Mouse (Mus musculus): ENCODE data around the gene Tdo2. TPM values are rescaled to one million over a fixed set of nuclear protein-coding genes. Genes with fewer than 3 reads are reported as not detected.

The Tdo2 gene
- total RNA-seq, 2 experiments from 2014 or later, result 29.6 to 65.4 TPM

GRCm38 (mm10) chr3:81943097-81943496 is 32.9 kb downstream of the Tdo2 start:
- no peak for DNase-seq

- no peak for DNase-seq
Observed at GRCm38 (mm10) chr3:81942341-81942740, 33.7 kb downstream of the Tdo2 start.

- peak; percentile 34 for DNase-seq
Observed at GRCm38 (mm10) chr3:81938924-81939323, 37.1 kb downstream of the Tdo2 start.

- DNase-seq, result no peak
Observed at GRCm38 (mm10) chr3:81933348-81933747, 42.7 kb downstream of the Tdo2 start.

- DNase-seq, result peak; percentile 93
Observed at GRCm38 (mm10) chr3:81932141-81933101, 43.6 kb downstream of the Tdo2 start, which contains the start of gene Ctso. Gene Ctso (plus strand): TSS chr3:81932601.

GRCm38 (mm10) chr3:81931695-81932094 is 44.3 kb downstream of the Tdo2 start:
- no peak for DNase-seq

- no peak for DNase-seq
Observed at GRCm38 (mm10) chr3:81929073-81929472, 46.9 kb downstream of the Tdo2 start.

GRCm38 (mm10) chr3:81926764-81927325 is 49.2 kb downstream of the Tdo2 start:
- no peak for DNase-seq

GRCm38 (mm10) chr3:81925856-81926255 is 50.1 kb downstream of the Tdo2 start:
- no peak for DNase-seq

GRCm38 (mm10) chr3:81924931-81925330 is 51.1 kb downstream of the Tdo2 start:
- DNase-seq, result peak; percentile 59

- DNase-seq, result no peak
Observed at GRCm38 (mm10) chr3:81922910-81923309, 53.1 kb downstream of the Tdo2 start.

- no peak for DNase-seq
Observed at GRCm38 (mm10) chr3:81919681-81920080, 56.3 kb downstream of the Tdo2 start.

GRCm38 (mm10) chr3:81918215-81918614 is 57.8 kb downstream of the Tdo2 start:
- DNase-seq, result no peak

GRCm38 (mm10) chr3:81917354-81917935 is 58.6 kb downstream of the Tdo2 start:
- DNase-seq, result no peak

- no peak for DNase-seq
Observed at GRCm38 (mm10) chr3:81916030-81916686, 59.8 kb downstream of the Tdo2 start.

- no peak for DNase-seq
Observed at GRCm38 (mm10) chr3:81910286-81911036, 65.5 kb downstream of the Tdo2 start.

Other genes with a start within 250 kb of the Tdo2 start
- gene Ctso, start 43.6 kb downstream of the Tdo2 start, total RNA-seq (2021), result 10 to 100 TPM; 29.4 to 36.3 TPM
- under 1 TPM; 0.48 to 0.90 TPM for gene Asic5, start 6.1 kb upstream of the Tdo2 start, total RNA-seq (2021)
- gene Gucy1b1, start 98.5 kb upstream of the Tdo2 start, total RNA-seq (2021), result 10 to 100 TPM; 15.5 to 17.1 TPM
- 10 to 100 TPM; 41.8 to 47.6 TPM for gene Gucy1a1, start 169.6 kb upstream of the Tdo2 start, total RNA-seq (2021)